Mouse (Mus musculus) spleen, adult 18-20 months (tissue): ENCODE results near the gene Gabrr1.

Source experiments
- DNase-seq, 2 experiments: peaks; one replicate each; pipeline ENCODE4 v3.0.0; 2022; ENCODE audit warnings: mixed read lengths in 2 of 2

Gabrr1 gene

DNA sequence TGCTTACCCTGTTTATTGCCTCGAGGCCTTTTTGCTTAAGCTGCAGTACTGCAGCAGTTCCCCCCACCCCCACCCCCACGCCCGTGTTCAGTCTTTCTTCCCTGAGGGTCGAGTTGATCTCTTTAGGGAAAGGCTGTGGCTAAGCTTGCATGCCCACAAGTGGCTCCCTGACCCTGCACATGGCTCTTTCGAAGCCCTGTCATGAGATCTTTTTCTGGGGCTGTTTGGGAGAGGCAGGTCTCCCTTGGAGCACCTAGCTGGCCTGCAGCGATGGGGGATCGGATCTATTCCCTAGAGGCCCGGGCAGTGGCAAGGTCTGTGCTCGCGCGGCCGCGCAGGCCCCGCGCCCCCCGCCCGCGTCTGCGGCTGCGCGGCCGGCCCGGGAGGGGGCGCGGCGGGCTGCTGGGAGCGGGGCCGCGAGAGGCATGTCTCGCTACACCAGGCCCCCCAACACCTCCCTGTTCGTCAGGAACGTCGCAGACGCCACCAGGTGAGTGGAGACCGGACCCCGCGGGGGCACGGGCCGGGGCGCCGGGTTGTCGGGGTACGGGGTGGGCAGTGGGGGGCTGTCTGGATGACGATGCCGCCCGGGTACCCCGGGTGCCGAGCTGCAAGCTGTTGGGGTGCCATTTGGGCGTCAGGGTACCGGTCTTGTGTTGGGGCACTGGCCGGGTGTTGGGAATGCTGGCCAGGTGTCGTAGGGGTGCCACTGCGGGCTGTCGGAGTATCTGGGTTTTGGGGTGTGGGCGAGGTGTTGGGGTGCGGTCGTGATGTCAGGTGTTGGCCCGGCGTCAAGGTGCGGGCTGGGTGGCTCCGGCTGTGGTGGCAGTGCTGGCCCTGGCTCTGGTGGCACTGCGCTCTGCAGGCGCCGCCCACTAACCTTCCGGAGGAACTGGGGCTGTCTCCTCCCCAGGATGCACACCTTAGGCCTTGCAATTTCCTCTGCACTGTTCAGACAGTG lies 76.8 kb downstream of the Gabrr1 start, which contains the start of gene Srsf12:
Gene Srsf12, plus strand, starts transcription at position 111 of the 961 bp plus-strand sequence.
- DNase-seq = peak; percentile 16 to 28
